Mouse (Mus musculus) gastrocnemius, postnatal 14 days (tissue): ENCODE data around the gene Gpx1. TPM values are rescaled to one million over a fixed set of nuclear protein-coding genes. Genes with fewer than 3 reads are reported as not detected.

Source experiments
- DNase-seq: peaks from one replicate; pipeline ENCODE4 v3.0.0; 2021; ENCODE audit warnings: mixed read lengths
- intact Hi-C: fragments of 180-260 bp; cut with DNase I; formaldehyde crosslinking; loops from one replicate; pipeline ENCODE4 v1.15.1; 2025; ENCODE audit warnings: low total_unique reads
- total RNA-seq, 2 experiments: library from RNA; stranded (reverse); gene quantifications; 2 replicates each; pipeline ENCODE4 v1.2.3; 2021

Gpx1 gene
- total RNA-seq, 2 experiments from 2014 or later, result 86.5 to 98.0 TPM

DNA sequence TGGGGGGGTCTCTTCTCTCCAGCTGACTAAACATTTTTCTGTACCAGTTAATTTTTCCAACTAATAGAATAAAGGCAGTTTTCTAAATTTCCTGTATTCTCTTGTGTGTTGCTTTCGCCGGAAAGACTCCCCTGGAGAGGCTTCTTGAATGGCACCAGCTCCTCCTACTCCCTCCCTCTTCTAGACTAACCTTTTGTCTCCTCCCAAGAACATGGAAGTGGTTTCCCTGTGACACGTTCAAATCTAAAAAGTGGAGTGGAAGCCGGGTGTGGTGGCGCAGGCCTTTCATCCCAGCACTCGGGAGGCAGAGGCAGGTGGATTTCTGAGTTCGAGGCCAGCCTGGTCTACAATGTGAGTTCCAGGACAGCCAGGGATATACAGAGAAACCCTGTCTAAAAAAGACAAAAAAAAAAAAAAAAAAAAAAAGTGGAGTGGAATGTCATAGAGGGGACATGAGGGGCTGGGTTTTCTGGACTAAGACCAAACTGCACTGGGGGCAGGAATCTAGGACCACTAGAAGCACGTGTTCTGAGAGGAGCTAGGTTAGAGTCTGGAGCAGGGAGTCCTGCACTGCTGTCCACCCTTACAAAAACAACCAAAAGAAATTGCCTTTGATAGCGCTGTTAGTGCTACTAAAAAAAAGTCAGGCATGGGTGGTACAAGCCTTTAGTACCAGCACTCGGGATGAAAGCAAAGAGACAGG lies 704 bp upstream of the Gpx1 start:
- intact Hi-C loops, result no loop called here
- no peak for DNase-seq

DNA sequence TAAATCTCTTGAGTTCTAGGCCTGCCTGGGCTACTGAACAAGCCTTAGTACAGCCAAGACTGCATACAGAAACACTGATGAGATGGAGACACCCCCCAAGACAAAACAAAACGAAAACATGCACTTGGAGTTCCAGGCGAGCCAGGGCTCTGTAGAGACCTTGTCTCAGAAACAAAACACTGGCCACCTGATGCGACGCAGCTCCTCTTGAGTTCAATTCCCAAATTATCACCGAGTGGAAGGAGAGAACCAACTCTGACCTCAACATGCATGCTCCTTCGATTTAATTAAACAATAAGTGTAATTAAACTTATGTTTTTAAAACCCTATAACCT lies 185 bp upstream of the Gpx1 start:
- intact Hi-C loops, result no loop called here
- no peak for DNase-seq

DNA sequence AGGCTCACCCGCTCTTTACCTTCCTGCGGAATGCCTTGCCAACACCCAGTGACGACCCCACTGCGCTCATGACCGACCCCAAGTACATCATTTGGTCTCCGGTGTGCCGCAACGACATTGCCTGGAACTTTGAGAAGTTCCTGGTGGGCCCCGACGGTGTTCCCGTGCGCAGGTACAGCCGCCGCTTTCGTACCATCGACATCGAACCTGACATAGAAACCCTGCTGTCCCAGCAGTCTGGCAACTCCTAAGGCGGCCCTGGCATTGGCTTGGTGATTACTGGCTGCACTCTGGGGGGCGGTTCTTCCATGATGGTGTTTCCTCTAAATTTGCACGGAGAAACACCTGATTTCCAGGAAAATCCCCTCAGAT lies 1.2 kb downstream of the Gpx1 start:
- intact Hi-C loops, result no loop called here
- peak; percentile 25 for DNase-seq

DNA sequence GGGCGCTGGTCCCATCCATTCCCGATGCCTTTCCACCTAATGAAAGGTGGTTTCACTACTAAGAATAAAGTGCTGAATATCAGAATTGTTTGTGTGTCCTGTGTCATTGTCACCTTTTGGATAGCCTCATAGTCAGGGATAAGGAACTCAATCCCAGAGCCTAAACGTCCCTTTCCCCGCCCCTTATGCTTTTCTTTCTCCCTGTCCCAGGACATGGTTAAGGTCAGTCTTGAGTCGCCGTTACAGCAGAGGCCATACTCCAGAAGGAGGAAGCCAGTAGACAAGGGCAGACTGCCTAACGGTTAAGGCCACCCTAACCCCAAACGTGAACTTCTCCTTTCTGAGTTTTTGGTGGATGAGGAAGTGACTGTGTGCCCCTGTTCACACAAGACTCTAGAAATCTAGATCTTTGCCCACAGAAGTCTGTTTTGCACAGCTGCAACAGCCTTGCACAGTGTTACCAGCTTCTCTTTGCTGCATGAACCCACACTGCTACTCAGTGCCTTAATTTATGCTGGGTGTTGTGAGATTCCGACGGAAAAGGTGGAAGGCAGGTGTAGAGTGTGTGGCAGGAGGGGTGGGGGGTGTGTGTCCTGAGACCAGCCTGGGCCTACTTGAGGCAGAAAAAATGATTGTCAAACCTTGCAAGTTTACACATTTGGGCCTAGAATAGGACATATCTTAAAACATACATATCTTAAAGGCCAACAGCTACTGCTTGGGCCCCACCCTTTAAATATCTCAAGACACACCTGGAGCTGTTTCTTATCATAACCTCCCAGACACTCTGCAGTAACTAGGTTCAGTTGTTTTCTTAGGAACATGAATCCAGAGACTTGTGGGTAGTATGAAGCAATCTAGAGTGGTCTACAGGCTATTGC lies 1.8 kb downstream of the Gpx1 start:
- intact Hi-C loops, result no loop called here
- DNase-seq, result no peak

DNA sequence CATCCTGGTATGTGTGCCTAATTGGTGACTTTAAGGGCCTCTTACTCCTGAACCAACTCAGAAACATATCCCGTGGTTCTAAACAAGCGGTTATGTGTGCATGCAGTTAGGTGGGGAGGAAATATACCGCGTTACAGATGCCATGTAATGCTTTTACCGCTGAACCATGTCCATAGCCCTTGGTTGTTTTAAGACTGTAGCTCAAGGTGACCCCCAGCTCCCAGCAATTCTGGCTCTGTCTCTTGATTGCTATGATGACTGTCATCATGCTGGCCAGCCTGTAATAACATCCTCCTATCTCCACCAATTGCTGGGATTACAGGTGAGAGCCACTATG lies 2.4 kb downstream of the Gpx1 start:
- intact Hi-C loops, result no loop called here
- DNase-seq, result no peak

DNA sequence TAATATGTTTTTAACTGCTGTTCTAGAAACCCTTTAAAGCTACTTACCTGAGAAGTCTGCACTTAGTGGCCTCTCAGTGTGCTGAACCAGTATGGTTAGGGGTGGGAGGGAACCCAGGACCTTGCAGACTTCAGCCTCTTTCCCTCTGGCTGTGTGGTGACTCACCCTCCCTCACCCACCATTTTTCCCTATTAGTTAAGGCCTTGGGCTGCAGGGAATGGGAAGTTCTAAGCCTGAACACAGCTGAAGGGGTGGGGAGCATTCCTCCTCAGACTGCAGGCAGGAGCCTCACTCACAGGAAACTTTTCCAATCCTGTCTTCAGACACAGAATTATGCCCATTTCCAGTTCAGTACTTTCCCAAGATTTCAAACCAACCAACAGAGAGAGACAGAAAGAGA lies 3.1 kb downstream of the Gpx1 start:
- intact Hi-C loops, result no loop called here

DNA sequence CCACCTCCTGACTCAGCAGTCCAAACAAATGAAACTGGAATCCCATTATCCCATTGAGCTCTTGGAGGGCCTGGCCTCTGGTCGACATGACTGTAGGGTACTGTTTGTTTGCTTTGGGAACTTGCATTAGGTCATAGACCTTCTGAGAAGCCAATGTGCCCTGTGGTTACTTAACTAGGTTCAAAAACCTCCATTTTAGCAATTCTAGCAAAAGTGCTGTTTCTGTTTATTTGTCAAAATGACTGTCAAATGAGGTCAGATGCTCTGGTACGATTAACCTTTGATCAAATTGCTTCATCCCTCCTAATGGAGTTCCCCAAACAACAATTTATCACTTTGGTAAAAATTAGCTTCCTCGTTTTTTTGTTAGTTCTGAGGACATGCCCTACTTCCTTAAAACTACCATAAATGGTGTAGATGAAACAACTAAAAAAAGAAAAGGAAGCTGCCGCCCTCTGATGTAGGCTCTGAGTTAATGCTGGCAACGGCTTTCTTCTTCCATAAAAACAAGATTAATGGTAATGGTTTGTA lies 3.7 kb downstream of the Gpx1 start:
- DNase-seq, result no peak
- intact Hi-C loops, result no loop called here

More for the DNA sequence above, 3.1 kb downstream of the Gpx1 start:
- no peak for DNase-seq

DNA sequence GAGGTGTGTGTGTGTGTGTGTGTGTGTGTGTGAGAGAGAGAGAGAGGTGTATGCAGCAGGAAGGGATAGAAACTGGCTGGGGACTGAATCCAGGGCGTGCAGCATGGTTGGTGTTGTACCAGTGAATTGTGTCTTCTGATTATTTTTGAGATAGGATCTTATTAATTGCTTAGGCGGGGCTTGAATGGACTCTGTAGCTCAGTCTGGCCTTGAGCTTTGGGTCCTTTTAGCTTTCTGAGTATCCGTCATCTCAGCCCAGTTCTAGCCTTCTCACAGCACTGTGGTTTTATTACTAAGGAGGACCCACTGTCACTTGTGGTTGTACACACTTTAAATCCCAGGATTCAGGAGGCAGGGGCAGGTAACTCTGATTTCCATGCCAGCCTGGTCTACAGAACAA lies 4.6 kb downstream of the Gpx1 start:
- intact Hi-C loops, result no loop called here
- DNase-seq, result no peak

DNA sequence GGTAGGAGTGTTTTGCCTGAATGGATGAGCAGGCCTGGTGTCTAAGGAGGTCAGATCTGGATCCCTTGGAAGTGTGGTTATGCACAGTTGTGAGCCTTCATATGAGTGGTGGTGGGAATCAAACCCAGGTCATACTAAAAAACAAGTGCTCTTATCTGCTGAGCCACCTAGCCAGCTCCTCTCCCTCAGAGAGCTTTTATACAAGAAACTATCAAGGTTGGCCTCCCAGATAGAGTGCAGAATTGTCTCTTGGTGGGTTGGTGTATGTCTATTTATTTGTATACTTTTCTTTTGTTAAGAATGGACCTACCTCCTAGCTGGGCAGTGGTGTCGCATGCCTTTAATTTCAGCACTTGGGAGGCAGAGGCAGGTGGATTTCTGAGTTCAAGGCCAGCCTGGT lies 5.1 kb downstream of the Gpx1 start:
- intact Hi-C loops, result no loop called here
- no peak for DNase-seq

DNA sequence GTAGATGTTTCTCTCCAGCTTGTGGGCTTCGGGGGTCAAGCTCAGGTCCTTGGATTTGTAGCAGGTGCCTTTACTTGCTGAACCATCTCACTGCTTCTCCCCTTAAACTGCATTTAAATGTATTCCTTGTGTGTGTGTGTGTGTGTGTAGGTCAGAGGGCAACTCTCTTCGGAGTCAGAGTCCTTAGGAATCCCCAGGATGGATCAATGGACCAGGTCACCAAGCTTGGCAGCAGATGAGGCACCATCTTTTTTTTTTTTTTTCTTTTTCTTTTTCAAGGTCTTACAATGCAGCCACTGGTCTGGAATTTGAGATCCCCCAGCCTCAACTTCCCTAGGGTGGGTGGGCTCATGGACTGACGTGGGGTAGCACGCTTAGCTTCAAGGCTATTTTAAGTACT lies 5.8 kb downstream of the Gpx1 start:
- DNase-seq, result no peak
- intact Hi-C loops, result no loop called here

DNA sequence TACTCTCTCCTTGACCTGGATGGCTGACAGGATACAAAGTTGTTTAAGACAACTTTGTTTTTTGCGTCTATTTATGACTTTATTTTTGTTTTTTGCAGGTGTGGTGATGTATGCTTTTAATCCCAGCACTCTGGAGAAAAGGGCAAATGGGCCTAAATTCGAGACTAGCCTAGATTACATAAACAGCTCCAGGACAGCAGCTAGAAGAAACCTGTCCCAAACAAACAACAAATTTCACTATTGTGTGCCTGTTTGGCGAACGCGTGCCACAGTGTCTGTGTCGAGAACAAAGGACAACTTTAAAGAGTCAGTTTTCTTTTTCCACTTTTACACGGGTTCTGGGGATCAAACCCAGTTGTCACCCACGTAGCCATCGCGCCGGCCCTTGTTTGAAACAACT lies 8.3 kb downstream of the Gpx1 start:
- intact Hi-C loops, result no loop called here

DNA sequence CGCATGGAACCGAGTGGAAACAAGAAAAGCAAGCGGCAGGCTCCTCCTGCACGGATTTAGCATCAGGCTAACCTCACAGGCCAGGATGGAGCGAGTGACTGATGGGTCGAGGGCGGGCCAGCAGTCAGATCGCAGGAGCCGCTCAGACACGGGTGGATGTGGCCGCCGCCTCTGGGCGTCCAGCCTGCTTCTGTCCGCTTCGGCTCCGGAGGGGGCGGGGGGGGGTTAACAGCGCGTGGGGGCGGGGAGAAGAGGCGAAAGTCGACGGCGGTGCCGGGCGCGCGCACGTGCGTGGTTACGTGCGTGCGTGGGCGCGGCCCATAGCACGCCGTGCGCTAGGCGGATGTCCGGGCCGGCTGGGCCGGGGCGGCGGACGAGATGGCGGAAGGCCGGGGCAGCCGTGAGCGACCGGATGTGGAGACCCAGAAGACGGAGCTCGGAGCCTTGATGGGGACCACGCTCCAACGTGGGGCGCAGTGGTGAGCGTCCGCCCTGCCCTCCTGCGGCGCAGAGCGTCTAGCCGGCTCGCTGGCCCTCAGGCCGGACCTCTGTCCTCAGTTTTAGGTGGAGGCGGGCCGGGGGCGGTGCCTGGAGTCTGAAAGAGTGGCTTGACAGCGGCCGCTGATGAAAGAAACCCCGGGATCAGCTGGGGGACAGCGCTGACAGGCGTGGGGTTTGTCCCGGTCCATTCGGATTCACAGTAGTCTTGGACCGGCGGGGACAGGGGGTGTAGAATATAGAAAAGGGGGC lies 9.0 kb downstream of the Gpx1 start, which contains the start of gene Usp4:
Gene Usp4 (plus strand): TSS at position 314 of the 750 bp plus-strand sequence.
- intact Hi-C loops, result no loop called here
- peak; percentile 91 for DNase-seq

More for the DNA sequence above, 8.3 kb downstream of the Gpx1 start:
- DNase-seq, result no peak

DNA sequence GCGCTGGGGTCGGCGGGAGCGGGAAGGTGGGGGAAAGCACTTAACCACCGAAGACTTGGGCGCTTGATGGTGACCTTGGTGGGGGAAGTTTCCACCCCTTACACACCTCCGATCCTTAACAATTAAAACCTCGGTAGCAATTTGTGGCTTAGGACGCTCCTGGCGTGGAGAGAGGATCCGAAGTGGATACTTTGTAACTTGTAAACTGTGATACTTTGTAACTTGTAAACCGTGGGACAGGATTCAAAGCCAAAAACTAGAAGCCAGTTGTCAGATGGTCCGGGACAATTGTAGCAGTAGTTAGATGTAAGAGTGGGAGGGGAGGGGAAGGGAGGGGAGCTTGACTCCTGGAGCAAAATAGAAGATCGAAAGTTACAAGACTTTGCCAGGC lies 9.6 kb downstream of the Gpx1 start:
- DNase-seq, result no peak
- intact Hi-C loops, result no loop called here

DNA sequence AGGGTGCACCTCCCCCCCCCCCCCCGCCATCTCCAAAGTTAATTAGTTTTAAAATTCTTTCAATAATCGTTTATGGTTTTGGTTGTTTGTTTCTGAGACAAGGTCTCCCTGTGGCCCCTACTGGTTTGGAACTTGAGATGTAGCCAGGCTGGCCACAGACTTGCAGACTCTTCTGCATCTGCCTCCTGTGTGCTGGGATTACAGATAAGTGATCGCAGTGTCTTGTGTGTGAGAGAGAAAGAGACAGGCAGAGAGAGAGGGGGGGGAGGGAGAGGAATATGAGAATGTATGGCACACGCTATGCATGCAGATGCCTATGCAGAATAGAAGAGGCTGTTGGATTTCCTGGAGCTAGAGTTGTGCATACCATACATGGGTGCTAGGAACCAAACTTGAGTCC lies 11.0 kb downstream of the Gpx1 start:
- DNase-seq, result no peak
- intact Hi-C loops, result no loop called here

DNA sequence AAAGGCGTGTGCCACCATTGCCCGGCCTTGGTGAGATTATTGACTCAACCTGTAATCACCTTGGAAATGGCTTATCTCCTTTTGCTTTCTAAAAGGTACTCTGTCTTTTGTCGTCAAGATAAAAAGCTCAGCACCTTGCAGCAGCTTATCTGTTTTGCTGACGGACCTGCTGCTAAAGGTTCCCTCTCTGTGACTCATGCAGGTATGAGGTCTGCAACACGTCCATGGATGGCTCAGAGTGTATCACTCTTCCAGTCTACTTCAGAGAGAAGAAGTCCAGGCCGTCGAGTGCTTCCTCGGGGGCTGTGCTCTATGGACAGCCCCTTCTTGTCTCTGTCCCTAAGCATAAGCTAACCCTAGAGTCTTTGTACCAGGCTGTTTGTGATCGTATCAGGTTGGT lies 39.5 kb downstream of the Gpx1 start:
- intact Hi-C loops, result no loop called here
- DNase-seq, result no peak

DNA sequence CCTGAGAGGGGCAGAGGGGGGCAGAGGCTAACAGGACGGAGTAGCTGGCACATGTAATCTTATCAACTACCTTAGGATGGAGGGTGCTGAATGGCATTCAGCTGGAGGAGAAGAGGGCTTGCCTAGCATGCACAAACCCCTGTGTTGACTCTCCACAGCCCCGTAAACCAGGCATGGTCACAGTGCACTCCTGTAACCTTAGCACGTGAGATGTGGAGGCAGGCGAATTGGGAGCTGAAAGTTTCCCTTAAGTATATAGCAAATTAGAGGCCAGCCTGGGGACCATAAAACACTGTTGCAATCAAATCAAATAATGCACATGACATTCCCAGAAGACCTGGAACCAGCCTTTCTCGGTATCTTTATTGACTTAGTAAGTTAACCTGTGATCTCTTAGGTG lies 40.0 kb downstream of the Gpx1 start:
- intact Hi-C loops, result no loop called here
- no peak for DNase-seq

DNA sequence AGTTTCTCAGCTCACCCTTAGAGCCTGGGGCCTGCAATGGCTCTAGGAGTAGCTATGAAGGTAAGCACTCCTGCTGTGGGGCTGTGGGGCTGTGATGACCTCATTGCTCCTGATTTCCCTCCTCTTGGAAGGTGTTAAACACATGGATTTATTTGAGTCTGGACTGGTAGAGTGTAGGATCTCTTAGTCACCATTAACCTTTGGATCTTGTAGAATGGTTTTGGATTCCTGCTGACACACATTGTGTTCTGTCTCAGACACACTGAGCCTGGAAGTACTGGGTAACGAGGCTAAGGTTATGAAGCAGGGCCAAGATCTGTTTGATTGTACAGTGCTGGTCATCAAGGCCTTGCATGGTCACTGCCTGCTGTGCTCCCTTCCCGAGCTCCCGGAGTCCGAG lies 40.6 kb downstream of the Gpx1 start:
- no peak for DNase-seq
- intact Hi-C loops, result no loop called here

DNA sequence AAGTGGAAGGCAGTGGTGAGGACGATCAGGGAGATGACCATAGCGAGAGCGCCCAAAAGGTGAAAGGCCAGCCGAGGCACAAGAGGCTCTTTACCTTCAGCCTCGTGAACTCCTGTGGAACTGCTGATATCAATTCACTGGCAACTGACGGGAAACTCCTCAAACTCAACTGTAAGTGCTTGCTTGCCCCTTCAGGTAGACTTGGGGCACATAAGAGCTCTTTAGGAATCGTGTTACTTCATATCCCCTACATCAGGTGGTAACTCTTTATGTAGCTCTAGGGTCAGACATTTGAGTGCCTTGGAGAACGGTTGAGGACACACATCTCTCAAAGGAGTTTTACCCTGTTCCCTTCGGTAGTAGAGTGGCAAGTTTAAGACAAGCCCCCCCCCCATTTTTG lies 42.7 kb downstream of the Gpx1 start:
- intact Hi-C loops, result loop anchor here (10.0 kb wide), 1 partner anchor 153 kb away; no protein-coding TSS in a partner anchor
- no peak for DNase-seq

DNA sequence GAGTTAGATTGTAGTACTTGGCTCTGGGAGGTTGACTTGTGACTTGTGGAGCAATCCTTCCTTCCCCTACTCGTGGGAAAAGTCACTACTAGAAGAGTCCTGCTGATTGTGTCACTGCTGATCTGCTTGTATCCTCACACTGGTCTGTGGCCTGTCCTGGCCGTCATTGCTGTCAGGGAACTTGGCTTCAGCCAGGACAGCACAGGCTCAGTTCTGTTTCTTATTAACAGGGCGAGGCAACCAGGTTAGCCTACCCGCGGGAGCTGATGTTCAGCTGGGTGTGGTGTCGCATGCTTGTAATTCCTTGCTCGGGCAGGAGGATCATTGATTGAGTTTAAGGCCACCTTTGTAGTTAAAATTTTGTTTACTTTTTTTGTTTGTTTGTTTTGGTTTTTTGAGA lies 46.3 kb downstream of the Gpx1 start:
- intact Hi-C loops, result loop anchor here (10.0 kb wide), 1 partner anchor 150 kb away; no protein-coding TSS in a partner anchor
- no peak for DNase-seq

DNA sequence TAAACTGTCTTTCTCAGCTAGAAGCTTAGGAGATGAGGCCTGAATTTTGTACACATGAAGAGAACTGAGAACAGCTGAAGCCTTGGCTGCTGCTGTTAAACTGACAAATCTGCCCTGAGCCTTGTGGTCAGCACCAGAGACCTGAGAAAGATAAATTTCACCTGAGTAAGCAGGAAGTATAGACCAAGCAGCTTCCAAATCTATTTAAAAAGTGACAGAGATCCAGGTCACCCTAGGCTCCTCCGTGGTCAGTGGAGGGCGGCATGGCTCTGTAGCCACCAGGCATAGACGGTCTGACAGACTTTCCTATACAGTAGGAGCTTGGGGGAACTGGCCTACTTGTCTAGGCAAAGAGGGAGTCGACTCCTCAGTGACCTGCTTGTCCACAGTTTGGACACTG lies 48.1 kb downstream of the Gpx1 start:
- intact Hi-C loops, result loop anchor here (10.0 kb wide), 1 partner anchor 148 kb away; no protein-coding TSS in a partner anchor
- DNase-seq, result peak; percentile 20
